Mouse (Mus musculus): ENCODE results near the gene Pex14. TPM values are rescaled to one million over a fixed set of nuclear protein-coding genes. Genes with fewer than 3 reads are reported as not detected.

Gene Pex14
- total RNA-seq, 2 experiments from 2014 or later = 35.8 to 37.7 TPM

DNA sequence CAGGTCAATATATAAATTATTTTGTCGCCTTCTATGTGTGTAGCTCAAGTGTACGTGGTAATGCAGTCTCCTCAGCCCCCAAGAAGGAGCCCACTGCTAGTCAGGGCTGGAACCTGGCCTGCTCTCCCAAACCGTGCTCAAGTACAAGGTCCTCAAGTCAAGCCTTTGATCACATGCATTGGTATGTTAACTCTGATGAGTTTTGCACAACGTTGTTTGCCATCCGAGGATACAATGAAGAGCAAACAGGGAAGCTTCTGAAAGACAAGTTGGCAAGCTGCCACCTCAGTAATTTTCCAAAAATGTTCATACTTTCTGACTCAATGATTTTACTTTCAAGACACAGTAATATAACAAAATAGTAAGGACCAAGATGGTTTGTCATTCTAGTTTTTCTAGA is 105.7 kb downstream of the Pex14 start:
- DNase-seq (ENCODE audit: low spot score in 2 of 2) = no peak

DNA sequence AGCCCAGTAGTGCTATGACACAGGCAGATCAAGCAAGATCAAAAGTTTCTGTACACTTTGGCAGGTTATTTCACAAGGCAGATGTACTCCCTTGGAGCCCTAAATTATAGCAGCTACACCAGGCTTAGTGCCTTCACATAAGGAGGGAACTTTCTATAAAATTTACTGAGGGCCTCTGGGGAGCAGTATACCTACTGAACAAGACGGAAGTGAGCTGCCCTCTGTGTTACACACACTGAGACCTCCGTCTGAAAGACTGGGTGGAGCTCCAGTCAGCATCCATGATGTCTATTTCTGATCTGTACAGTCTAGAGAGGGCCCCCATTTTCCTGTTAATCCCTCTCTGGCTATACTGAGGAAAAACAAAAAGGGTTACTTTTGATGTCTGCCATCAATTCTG is 109.6 kb downstream of the Pex14 start:
- DNase-seq (ENCODE audit: low spot score in 2 of 2) = no peak

DNA sequence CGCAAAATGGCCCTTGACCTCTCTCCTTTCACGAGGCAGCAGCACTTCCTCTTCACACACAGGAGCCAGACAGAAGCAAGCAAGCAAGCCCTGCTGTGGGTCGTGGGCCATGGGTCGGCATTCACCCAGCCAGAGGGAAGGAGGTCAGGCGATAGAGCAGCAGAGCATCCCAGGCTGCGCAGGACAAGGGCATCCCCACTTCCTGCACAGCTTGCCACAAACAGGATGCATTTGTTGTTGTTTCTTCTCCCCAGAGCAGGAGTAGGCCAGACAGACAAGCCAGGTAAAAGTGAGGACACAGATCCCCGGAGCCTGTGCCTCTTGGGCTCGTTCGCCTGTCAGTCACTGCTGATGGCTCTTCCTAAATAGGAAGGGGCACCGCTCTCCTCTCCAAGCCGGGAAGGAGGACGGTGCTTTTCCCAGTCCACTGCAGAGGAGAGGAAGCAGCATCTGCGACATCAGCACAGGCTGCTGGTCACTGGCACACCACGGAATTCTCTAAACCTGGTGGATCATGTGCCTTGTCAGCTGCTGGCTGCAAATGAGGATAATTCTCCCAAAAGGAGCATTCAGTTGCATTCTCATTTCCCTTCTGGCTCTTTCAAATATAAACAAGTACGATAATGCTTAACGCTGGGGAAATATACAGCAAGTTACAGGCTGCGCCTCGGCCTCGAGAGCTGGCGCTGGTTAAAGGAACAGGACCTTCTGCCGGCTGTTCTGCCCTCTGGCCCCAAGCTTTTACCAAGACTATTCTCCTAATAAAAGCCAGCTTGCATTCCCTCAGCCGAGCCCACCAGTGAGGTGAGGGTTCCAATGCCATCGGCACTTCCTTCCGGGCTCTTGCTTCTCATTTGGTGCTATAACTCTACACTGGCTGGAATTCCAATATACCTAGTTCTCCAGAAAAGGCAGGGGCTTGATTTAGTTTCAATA is 113.9 kb downstream of the Pex14 start:
- DNase-seq (ENCODE audit: low spot score in 2 of 2) = no peak

DNA sequence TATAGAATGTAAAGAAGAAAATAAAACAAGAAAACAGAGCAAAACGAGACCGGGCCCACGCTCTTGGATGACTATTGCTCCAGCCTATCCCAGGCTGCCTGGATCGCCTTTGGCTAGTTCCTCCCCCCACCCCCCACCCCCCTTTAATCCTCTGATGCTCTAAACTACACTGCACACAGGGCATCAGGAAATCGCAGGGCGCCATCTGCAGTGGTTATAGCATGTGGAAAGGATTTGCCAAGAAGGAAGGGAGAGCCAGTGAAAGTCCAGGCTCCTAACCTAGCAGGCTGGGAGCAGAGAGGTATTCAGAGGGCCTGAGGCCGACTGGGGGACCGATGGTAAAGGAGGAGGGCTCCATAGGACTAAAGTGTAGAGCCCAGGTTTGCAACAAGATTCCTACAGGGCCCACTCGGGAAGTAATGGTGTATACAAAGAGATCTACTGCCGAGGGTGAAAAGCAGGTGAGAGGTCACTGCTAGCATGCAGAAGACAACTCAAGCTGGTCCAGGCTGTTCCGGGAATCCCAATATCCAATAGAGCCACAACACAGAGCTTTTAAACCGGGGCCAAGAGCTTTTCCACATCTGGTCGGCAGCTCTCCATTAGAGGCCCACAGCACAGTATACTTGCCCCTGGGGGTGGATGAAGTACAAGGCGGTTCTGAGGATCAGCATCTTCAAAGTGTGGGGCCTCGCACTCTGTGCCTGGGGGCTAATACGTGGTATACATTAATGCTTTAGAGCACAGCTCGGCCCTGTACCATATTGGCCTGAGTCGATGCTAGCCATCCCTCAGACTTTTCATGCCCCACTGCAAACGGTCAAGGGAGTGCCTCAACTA is 114.8 kb downstream of the Pex14 start:
- DNase-seq (ENCODE audit: low spot score in 2 of 2) = no peak

DNA sequence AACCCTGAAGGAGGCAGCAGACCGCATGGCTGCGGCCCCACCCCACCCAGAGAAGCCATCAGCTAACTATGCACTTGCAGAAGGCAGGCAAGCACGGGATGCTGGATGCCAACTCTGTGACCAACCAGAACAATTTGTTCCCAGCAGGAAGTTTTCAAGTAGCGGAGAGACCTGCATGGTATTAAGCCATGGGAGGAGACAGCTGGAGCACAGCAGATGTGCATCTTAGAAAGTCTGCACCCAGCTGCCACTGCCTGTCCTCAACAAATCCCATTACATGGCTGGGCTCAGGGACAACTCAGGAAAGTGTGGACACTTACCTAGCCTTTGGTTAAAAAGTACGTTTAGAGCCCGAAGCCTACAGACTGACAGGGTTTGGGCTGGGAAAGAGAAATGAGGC is 117.4 kb downstream of the Pex14 start:
- no peak for DNase-seq (ENCODE audit: low spot score in 2 of 2)

DNA sequence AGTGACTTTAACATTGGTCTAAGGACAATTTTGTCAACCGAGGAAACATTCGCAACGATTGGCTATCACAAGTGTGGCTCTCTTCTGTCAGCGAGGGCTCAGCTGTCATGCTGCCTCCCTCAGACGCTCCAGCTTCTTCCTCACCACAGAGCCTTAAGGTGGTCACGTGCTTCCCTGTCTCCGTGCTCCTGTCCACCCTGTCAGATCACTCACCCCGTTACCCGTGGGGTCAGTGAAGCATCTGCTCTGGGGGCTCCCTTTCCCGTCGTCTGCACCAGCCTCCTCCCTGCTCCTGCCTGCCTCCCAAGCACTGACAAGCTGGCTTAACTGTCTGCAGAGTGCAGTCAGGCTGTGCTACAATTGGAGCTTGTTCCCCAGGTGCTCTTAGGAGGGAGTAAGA is 119.8 kb downstream of the Pex14 start:
- no peak for DNase-seq (ENCODE audit: low spot score in 2 of 2)

DNA sequence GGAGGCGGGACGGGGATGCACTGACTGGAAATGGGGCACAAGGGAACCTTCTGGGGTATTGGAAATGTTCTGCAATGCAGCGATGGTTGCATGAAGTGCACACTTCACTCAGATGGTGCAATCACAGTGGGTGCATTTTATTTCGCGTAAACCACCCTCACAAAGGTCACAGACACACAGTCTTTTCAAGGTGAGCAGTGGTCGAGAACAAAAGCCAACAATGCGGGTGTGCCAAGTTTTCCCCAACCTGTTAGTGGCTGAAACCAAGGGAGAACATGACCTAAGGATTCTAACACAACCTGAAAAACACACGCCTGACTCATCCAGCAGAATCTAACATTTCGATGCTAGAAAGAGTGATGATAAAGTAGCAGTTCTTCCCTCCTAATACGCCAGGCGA is 120.8 kb downstream of the Pex14 start:
- DNase-seq (ENCODE audit: low spot score in 2 of 2) = no peak

DNA sequence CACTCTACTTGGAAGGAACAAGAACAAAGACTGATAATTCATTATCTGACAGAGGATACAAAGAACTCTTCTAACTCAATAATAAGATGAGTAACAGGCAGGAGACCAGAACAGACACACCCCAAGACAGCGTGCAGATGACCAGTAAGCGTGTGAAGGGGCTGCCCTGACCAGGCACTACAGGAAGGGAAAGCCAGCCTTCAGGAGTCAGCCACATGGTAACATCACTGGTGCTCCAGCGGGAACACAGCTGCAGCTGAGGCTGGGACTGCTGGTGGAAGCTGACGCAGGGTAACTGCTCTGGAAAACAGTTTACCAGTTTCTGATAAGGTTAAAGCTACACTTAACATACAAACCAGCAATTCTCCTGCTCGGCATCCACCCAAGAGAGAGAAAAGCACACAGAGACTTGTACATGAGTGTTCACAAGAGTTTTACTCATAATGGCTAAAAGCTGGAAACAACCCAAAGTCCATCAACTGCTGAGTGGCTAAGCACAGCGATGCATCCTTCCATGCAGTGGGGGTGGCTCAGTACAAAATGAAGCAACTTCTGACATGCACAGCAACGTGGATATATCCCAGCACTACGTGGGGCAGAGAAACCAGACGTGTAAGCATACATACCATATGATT is 121.3 kb downstream of the Pex14 start:
- no peak for DNase-seq (ENCODE audit: low spot score in 2 of 2)

DNA sequence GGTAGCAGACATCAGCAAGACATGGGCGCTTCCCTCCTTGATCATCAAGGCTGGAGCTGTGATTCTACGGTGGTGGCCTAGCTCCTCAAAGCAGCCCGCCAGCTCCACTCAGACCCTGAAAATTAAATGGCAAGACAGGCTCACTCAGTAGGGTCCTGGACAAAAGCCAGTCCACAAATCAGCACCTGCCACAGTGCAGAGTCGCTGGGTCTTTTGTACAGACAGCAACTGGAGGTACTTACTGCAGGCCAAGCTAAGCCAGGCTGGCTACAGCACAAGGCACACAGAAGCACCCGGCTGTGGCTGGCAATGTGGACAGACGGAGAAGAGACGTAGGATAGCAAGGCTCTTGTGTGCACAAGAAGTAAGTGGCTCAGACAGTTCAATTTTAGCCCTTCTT is 124.8 kb downstream of the Pex14 start:
- no peak for DNase-seq (ENCODE audit: low spot score in 2 of 2)

DNA sequence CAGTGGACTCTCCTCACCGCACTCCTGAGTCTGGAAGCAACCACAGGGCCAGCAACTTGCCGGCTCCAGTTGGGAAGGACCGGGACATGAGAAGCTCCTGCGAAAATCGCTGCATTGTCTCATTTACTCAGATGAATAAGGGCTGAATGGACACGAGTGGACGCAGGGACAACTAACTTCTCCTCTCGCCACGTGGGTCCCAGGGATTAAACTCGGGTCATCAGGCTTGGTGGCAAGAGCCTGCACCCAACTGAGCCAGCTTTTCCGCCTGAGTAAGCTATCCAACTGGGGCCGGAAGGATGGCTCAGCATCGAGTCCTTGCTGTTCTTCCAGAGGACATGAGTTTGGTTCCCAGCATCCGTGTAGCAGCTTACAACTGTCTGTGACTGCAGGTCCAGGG is 126.3 kb downstream of the Pex14 start:
- DNase-seq (ENCODE audit: low spot score in 2 of 2) = no peak

DNA sequence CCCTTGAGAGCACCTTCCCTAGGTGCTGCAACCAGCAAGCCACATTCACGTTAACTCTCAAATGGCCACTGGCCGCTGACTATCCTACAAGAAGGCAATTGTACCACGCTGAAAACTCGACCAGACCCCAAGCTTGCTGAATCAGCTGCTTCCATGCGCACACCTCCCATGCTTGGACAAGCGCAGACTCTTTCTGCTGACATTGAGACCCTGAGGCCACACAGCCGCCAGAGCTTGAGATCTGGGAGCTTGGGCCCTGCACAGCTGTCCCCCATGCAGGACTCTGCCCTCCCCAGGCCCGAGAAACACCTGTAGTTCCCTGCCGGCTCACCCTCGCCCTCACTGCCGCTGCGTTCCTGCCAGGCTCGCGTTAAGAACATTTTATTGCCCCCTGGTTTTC is 127.0 kb downstream of the Pex14 start:
- DNase-seq (ENCODE audit: low spot score in 2 of 2) = no peak

DNA sequence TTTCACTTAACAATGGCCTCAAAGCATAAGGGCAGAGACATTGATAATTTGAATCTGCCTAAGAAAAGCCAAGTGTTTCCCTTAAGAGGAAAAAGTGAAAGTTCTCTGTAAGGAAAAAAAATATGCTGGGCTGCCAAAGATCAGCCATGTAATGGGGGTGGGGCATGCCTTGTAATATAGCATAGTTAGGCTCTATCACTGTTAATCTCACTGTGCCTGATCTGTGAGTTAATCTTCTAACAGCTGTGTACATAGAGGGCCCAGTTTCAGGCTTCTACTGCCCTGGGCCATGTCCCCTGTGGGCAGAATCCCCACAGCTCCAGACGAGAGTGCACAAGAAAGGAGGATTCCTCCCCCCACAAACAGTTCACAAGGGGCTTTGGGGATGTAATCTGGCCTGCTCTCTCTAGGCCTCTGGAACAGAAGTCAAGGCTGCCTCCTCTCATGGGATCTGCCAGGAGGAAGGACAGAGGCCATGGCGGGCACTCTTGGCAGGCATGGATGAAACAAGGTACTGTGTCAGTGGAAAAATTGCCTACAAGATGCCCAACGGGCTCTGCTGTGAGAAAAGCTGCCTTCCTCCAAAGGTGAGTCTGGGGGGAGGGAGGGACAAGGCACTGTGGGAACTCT is 127.9 kb downstream of the Pex14 start:
- no peak for DNase-seq (ENCODE audit: low spot score in 2 of 2)

DNA sequence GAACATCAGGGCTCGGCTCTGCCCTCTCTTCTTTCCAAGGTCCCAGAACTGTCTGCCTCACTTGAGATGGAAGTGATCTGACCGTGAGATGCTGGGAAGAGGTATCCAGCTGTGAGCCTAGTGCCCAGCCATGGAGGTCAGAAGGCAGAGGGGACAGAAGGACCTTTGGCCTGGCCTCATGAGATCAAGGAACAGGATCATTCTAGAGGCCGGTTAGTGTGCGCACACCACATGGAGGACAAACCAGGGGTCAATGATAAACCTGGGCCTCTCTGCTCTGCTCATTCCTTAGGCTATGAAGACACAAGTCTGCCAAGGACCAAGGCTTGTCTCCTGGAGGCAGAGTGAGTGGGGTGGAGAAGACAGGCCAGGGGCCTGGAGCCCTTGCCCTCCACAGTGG is 128.9 kb downstream of the Pex14 start:
- no peak for DNase-seq (ENCODE audit: low spot score in 2 of 2)

DNA sequence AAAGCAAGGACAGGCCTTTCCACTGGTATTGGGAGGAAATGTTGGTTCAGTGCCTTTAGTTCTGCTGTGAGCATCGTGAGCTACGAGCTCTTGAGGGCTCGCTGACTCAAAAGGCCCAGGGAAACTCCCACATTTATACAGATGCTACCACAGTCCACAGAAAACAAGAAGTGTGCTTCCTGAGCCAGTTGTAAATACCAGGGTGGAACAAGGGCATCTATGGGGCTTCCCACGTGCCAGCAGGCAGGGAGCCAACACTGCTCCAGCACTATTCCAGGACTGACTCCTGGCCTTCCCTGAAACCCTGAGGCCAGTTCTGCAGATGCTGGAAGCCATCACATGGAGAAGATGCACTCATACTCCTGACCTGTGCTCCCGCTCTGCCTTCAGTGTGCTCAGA is 130.1 kb downstream of the Pex14 start:
- no peak for DNase-seq (ENCODE audit: low spot score in 2 of 2)

DNA sequence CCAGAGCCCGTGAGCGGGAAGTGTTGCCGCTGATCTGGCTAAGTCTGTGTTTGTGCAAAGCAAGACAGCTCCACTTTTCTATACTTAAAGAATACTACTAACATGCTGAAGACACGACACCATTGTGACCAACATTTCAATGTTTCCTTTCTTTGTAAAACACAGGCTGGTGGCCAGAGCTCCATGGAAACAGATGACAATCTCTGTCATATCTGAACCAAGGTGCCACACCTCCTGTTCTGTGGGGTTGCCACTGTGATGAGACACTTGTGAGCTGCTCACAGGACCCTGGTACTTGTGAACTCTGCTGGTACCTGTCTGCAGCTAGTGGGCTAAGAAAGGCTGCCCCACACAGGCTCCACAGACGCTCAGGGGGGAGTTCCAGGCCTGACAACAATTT is 130.8 kb downstream of the Pex14 start:
- no peak for DNase-seq (ENCODE audit: low spot score in 2 of 2)

DNA sequence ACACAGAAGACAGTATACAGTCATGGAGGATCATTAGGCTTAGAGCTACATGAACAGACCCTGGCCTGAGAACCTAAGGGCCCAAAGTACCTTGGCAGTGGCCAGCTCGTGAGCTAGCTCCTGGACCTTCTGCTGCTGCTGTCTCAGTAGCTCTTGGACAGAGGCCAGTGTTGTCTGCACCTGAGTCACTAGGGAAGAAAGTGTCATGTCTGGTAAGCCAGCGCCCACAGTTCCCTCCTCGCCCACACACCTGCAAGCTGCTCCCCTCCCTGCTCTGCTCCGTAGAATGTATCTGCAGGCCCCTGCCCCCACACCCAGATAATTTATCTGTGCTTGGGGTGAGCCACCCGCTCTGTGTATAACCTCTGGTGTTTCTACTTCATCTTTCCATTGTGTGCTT is 133.5 kb downstream of the Pex14 start:
- no peak for DNase-seq (ENCODE audit: low spot score in 2 of 2)

DNA sequence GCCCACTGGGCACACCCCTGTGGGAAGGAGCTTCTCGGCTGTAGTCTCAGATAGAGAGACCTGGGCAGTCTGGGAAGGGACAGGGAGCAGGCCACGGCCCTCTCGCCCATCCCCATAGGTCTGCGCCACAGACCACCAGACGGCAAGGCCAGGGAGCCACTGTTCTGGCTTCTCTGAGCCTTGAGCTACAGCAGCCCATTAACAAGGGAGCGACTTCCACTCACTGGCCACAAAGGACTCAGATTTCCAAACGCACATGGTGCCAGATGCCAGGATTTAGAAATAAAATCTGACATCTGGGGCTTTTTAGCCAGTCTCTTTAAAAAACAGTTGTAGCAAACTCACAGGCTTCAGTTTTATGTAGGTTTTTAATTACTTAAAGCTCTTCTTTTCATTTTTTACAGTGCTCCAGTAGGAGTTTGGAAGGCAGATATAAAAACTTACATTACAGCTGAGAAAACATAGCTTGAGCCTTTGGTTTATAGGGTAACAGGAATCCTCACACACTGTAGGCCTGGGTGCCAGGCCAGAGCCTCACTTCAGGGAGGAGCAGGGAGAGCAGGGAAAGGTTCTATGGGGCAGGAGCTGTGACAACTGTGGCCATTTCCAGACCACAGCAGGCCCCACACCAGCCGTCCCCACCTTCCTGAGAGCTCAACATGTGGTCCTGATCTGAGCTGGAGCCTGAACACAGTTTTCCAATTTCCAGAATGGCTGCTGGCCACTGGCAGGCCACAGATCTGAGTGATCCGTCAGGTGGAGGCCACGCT is 134.9 kb downstream of the Pex14 start:
- no peak for DNase-seq (ENCODE audit: low spot score in 2 of 2)

DNA sequence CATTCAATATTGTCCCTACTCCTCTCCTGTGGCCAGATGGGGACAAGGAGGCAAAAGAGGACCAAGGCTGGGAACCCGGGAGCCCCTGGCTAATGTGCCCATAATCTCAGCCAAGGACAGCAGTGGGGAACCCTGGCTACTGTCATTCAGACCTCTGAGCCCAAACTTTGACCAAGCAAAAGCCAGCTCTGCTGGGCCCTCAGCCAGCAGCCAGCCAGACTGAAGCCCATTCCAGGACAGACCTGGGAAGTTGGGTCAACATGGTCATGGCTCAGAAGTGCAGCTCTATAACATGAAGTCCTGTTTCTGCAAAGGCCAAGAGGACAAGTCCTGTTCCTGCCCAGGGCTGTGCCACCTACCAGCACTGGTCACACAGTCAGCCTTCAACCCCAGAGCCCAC is 137.6 kb downstream of the Pex14 start:
- no peak for DNase-seq (ENCODE audit: low spot score in 2 of 2)

DNA sequence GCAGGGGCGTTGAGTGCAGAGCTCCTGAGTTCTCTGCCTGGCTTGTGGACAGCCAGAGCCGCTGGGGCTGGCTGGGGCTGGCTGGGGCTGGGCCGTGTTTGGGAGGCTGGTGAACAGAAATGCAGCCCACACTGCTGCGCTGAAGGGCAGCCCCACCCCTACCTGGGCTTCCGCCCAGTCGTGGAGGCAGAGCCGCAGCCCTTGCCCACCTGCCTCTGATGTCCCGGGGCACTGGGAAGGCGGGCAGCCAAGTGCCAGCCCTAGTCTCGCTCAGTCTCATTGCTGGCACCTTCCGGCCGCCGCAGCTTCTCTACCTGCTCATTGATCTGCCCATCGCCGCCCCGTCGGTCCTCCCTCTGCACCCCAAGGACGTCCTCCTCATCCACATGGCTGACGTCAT is 138.6 kb downstream of the Pex14 start:
- no peak for DNase-seq (ENCODE audit: low spot score in 2 of 2)

DNA sequence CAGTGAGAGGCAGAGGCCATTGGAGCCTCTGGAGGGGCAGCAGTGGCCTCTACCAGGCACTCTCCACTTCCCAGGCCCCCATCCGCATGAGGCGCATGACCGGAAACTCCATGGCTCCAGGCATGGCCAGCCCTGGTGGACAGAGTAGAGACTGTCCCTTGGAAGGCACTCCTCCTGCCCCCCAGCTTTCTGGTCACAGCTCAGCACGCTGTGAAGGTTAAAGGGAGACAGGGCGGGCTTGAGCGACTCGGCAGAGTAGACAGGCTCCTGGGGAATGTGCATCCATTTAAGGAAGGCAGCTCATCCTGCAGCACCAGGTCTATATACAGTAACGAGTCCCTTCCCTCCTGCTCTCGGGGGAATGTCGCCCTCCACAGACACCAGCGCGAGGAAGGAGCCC is 139.7 kb downstream of the Pex14 start:
- DNase-seq (ENCODE audit: low spot score in 2 of 2) = no peak

Measured in layer of hippocampus, postnatal 14 days (tissue).